Mouse (Mus musculus) retina, embryonic 14.5 days (tissue): ENCODE results near the gene I830077J02Rik.

Experiments used
- DNase-seq: peaks from one replicate; pipeline ENCODE4 v3.0.0-alpha.2; 2015; ENCODE audit warnings: low spot score

I830077J02Rik gene

GRCm38 (mm10) chr3:105893941-105894391 is 38.5 kb downstream of the I830077J02Rik start:
- DNase-seq: no peak

DNA sequence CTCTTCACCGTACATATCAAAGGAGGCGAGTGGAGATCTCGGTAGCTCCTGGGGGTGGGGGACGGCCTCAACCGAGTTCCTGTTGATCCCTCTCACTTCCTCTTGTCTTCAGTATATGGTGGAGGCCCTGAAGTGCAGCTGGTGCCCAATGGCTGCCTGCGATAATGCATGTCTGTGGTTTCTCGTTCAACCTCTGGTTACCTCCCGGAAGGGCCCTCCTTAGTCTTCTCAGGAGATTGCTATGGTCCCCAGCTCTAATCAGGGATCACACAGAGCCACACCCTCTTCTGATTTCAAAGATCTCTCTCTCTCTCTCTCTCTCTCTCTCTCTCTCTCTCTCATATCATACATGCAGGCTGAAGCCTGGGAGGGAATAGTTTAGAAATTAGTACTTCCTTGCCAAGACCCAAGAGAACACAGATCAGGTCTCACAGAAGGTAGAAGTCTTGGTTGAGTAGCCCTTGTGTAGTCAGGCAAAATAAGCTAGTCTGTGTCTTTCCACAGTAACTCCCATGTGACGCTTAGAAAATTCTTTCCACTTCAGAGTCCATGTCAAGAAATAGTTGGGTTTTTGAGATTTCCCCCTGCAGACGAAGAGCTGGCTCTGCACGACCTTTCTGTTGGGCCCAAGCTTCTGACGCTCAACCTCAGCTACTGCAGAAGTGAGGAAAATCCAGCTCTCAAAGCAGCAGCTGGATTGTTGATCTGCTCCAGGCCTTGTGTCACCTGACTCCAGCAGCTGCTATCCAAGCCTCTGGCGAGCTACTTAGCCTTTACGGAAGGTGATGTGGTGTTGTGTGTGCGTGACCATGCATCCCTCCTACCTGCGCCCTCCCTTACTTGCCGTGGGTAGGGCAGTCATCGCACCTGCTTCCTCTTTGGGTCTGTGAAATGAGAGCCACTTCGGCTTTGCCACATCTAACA is 39.6 kb downstream of the I830077J02Rik start:
- no peak for DNase-seq

- no peak for DNase-seq
Measured at GRCm38 (mm10) chr3:105891760-105892571, 40.5 kb downstream of the I830077J02Rik start.

DNA sequence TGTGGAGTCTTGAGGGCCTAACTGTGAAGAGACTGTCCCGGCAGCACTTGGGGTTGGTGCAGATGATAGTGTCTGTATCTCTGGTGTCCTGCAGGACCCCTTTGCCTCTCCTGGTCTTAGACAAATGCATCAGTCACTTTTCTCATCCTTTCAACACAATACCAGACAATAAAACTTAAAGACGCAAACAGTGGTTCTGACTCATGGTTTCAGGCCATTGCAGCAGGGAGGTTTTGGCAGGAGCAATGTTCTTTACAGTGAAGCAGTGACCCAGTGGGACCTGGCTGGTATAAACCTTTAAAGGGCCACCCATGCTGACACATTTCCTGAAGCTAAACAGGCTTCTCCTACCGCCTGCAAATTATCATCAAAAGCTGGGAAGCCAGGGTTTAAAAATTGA is 41.3 kb downstream of the I830077J02Rik start:
- DNase-seq: no peak

GRCm38 (mm10) chr3:105890220-105890619 is 42.2 kb downstream of the I830077J02Rik start:
- no peak for DNase-seq

DNA sequence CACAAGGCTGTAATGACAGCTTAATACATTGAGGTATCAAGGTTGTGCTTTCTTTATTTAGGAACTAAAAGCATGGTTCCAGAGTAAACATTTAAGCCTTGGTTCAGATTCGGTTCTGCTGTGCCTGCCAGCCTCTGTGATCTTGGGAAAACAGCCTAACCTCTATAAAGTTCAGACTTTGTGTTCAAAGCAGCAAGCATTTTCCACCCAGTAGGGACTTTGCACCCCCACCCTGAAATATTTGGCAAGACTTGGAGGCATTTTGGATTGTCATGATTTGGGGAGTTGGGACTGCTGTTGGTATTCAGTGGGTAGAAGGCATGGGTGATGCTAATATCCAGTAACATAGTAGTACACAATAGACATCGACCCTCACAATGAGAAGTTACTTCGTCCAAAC is 43.5 kb downstream of the I830077J02Rik start:
- DNase-seq: no peak

DNA sequence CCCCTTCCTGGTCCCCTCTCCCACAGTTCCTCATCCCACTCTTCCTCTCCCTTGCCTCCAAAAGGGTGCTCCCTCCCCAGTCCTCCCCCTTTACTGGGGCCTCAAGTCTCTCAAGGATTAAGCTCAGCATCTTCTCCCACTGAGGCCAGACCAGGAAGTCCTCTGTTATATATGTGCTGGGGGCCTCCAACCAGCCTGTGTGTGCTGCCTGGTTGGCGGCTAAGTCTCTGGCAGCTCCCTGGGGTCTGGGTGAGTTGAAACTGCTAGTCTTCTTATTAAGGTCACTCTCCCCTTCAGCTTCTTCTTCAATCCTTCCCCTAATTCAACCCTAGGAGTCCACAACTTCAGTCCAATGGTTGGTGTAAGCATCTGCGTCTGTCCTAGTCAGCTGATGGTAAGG is 49.4 kb downstream of the I830077J02Rik start:
- no peak for DNase-seq

DNA sequence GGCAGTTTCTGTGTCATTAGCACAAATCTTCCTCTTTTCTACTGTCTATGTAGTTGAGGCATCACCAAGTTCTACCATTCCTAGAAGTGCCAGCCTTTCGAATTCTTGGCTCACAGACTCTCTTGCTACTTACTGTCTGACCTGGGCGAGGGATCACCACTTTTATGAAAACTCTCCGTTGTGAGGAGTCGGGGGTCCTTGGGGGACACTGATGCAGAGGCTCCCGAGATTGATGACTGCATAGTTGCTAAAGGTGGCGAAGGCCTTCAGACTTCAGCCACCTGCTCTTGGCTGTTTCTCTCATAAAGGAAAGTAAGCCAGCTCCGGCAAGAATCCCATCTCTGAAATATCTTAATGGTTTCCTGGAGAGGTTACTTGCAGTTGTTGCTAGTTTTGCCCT is 50.4 kb downstream of the I830077J02Rik start:
- no peak for DNase-seq

- no peak for DNase-seq
Measured at GRCm38 (mm10) chr3:105880419-105880818, 52.0 kb downstream of the I830077J02Rik start.

GRCm38 (mm10) chr3:105878751-105879150 is 53.7 kb downstream of the I830077J02Rik start:
- no peak for DNase-seq

GRCm38 (mm10) chr3:105877919-105878318 is 54.5 kb downstream of the I830077J02Rik start:
- DNase-seq: no peak

DNA sequence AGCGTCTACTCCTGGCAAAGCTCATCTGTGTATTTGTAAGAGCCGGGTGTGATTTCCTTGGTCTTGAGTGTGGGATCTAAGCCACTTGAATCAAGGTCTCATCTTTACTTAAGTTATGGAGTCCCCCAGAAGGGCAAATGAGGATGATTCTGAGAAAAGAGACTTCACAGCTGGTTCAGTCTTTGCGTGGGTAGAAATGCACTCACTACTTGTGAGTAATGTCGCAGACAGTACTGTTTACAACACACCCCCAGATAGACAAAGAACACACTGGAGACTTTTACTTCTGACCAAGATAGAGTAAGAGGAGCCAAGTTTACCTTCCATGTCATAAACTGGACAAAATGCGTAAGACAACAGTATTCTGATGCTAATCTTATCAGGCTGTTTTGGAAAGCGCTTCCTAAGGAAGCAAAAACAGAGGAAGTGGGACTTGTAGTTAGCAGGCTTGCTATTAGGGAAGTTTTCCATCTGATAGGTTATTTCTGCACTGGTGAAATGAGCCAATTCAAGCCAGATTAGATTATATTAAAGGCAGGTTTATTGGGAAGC is 55.1 kb downstream of the I830077J02Rik start:
- no peak for DNase-seq

DNA sequence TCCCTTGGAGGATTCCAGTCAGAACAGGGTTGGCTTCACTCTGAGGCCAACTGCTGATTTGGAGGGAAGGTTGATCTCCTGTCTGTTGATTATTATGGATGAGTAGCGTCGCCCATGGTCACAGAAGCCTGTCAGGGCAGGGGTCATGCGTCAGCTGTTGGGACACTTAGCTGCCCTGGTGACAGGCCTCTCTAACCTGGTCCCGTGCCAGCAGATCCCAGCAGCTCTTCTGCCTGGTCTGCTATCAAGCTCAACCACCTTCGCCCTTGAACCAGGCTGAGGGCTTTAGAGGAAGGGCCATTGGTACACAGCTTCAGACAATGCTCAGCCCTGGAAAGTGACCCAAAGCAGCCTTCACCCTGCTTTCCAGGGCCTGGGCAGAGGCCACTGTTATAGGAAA is 56.4 kb downstream of the I830077J02Rik start:
- peak; percentile 39 for DNase-seq
